Mouse (Mus musculus) macrophage (primary cell): ENCODE measurements around the gene Pycard. TPM values are rescaled to one million over a fixed set of nuclear protein-coding genes. Genes with fewer than 3 reads are reported as not detected.

Source experiments
- polyA plus RNA-seq: library from polyadenylated mRNA; stranded (reverse); fragments of 250-400 nt; gene quantifications from 3 replicates; pipeline ENCODE4 v1.2.4, GENCODE M21; 2018; ENCODE audit warnings: inconsistent platforms

The Pycard gene
- polyA plus RNA-seq, 1 experiment from 2014 or later = 19.6 TPM

Other genes starting within 250 kb of the Pycard start
- gene Fbxl19, start 249.3 kb downstream of the Pycard start, polyA plus RNA-seq = 4.9 to 11.8 TPM (median 5.8 TPM) in 3 replicates
- 31.3 to 38.6 TPM (median 33.4 TPM) in 3 replicates for gene Orai3, start 224.1 kb downstream of the Pycard start, polyA plus RNA-seq
- gene Setd1a, start 217.2 kb downstream of the Pycard start, polyA plus RNA-seq = 11.6 to 14.1 TPM (median 12.7 TPM) in 3 replicates
- 0.49 to 3.2 TPM (median 0.57 TPM) in 3 replicates for gene Gm49388, start 208.3 kb downstream of the Pycard start, polyA plus RNA-seq
- 14.9 to 55.1 TPM (median 55.0 TPM) in 3 replicates for gene Hsd3b7, start 193.3 kb downstream of the Pycard start, polyA plus RNA-seq
- gene Stx4a, start 169.6 kb downstream of the Pycard start, polyA plus RNA-seq = 150 to 165 TPM (median 155 TPM) in 3 replicates
- gene Stx1b, start 169.3 kb downstream of the Pycard start, polyA plus RNA-seq = 0.05 to 0.09 TPM in 2 of 3 replicates, not detected in the other
- 14.9 to 18.4 TPM (median 16.3 TPM) in 3 replicates for gene Zfp646, start 117.6 kb downstream of the Pycard start, polyA plus RNA-seq
- 3.2 to 5.8 TPM (median 4.7 TPM) in 3 replicates for gene Zfp668, start 117.0 kb downstream of the Pycard start, polyA plus RNA-seq
- 0.13 TPM in 1 of 3 replicates, not detected in the others for gene Prss53, start 102.9 kb downstream of the Pycard start, polyA plus RNA-seq
- not detected in 3 replicates for gene Gm21974, start 98.4 kb downstream of the Pycard start, polyA plus RNA-seq
- gene Vkorc1, start 98.2 kb downstream of the Pycard start, polyA plus RNA-seq = 38.2 to 42.7 TPM (median 41.1 TPM) in 3 replicates
- 30.8 to 48.5 TPM (median 38.0 TPM) in 3 replicates for gene Bckdk, start 89.8 kb downstream of the Pycard start, polyA plus RNA-seq
- gene Kat8, start 81.4 kb downstream of the Pycard start, polyA plus RNA-seq = 10.6 to 18.6 TPM (median 16.3 TPM) in 3 replicates
- gene Prss8, start 63.8 kb downstream of the Pycard start, polyA plus RNA-seq = not detected in 3 replicates
- 1.0 to 1.7 TPM (median 1.2 TPM) in 3 replicates for gene Prss36, start 47.1 kb downstream of the Pycard start, polyA plus RNA-seq
- 187 to 395 TPM (median 346 TPM) in 3 replicates for gene Fus, start 26.4 kb downstream of the Pycard start, polyA plus RNA-seq
- gene Trim72, start 10.1 kb upstream of the Pycard start, polyA plus RNA-seq = not detected in 3 replicates
- 101 to 216 TPM (median 128 TPM) in 3 replicates for gene Itgam, start 68.8 kb upstream of the Pycard start, polyA plus RNA-seq
- gene Gm49368, start 68.8 kb upstream of the Pycard start, polyA plus RNA-seq = 1.0 to 2.2 TPM (median 1.6 TPM) in 3 replicates
- gene Itgax, start 135.7 kb upstream of the Pycard start, polyA plus RNA-seq = 4.4 to 10.4 TPM (median 7.7 TPM) in 3 replicates
- gene Itgad, start 160.5 kb upstream of the Pycard start, polyA plus RNA-seq = 0.22 to 0.40 TPM (median 0.32 TPM) in 3 replicates
- gene Cox6a2, start 212.5 kb upstream of the Pycard start, polyA plus RNA-seq = 1.2 to 2.2 TPM (median 1.7 TPM) in 3 replicates
- 10.9 to 18.5 TPM (median 17.7 TPM) in 3 replicates for gene Armc5, start 243.5 kb upstream of the Pycard start, polyA plus RNA-seq
- gene 9130023H24Rik, start 244.2 kb upstream of the Pycard start, polyA plus RNA-seq = 5.0 to 5.9 TPM (median 5.6 TPM) in 3 replicates